Mouse (Mus musculus): ENCODE measurements around the gene Gm3880. TPM values are rescaled to one million over a fixed set of nuclear protein-coding genes. Genes with fewer than 3 reads are reported as not detected.
A peak's percentile ranks its signal among the peaks of the same experiment; 100 is the strongest.

Gm3880 gene
- polyA plus RNA-seq, 1 experiment from 2014 or later, result not detected

DNA sequence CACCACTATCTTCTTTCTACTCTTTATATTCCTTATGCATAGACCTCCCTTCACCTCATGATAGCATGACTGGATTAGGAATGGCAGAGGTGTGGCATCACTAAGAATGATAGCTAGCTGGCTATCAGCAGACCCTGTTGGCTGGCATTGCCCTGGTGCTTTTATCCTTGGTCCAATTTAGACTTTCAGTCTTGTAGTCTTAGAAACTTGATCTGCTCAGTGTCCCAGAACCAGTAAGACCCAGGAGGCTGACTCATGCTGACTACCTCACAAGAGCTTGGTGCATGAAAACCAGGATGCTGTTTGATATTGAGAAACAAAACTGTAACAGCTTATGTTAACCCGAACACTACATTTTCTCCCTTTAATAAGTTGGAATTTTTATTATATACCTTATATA, 41.1 kb downstream of the Gm3880 start:
- Histone ChIP-seq H3K4me2 (ENCODE audit: low read length) (no peak overlapping the region), H3K36me3 (ENCODE audit: control insufficient read depth, insufficient read depth, low read length) (no peaks in the 10 kb centered on the region), H3K4me1 (ENCODE audit: control insufficient read depth in 2 of 2, insufficient read depth in 2 of 2, low read length in 2 of 2) (peaks cover 0 to 5% of the 10 kb centered on the region in 2 experiments; a peak in 1 of 4 replicates), H3K27ac (replicated peaks in 1 of 2; ENCODE audit: control insufficient read depth in 1 of 2, insufficient read depth in 1 of 2, low read depth in 2 of 2, low read length in 2 of 2) (no peak overlapping the region), H3K27me3 (ENCODE audit: control insufficient read depth, insufficient read depth, low read length) (no peaks in the 10 kb centered on the region), H3K9ac (ENCODE audit: low read length) (no peak overlapping the region), H3K4me3 (ENCODE audit: control insufficient read depth in 1 of 2, insufficient read depth in 1 of 2, low read depth in 1 of 2, low read length in 2 of 2) (no peak overlapping the region), H3K9me3 (ENCODE audit: control insufficient read depth, low read length) (no peaks in the 10 kb centered on the region)
- no peak for ATAC-seq (ENCODE audit: insufficient number of reproducible peaks, insufficient read depth, low FRiP score, low read depth)
- WGBS, result 93% methylated on average over 1 of the region's 1 CpGs

DNA sequence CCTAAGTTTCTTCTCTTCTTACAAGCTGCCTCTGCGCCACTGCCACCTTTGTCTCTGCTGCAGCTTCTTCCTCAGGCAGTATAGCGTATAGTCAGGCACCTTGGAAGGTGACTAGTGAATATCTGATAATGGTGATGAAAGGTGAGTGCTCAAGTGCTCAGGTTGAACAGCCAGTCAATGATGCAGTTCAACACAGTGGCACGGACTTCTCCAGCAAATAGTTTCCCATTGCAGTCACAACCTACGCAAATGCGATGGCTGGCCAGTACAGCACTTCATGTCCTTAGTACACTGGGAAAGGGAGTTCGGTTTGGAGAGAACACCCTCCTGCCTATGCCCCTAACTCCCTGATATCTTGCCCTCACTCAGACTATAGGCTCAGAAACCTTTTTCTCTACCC, 41.6 kb downstream of the Gm3880 start:
- peak overlapping the region; percentile 69; the same call in 1 of the 2 replicates for H3K9ac ChIP-seq (ENCODE audit: low read length)
- ATAC-seq (ENCODE audit: insufficient number of reproducible peaks, insufficient read depth, low FRiP score, low read depth), result no peak
- WGBS, result 39% methylated on average over 6 of the region's 6 CpGs
- H3K27me3 ChIP-seq (ENCODE audit: control insufficient read depth, insufficient read depth, low read length), result no peaks in the 10 kb centered on the region
- peak overlapping the region in 1 of 2 experiments; percentile 49; a peak in 3 of 4 replicates for H3K4me3 ChIP-seq (ENCODE audit: control insufficient read depth in 1 of 2, insufficient read depth in 1 of 2, low read depth in 1 of 2, low read length in 2 of 2)
- no peaks in the 10 kb centered on the region for H3K9me3 ChIP-seq (ENCODE audit: control insufficient read depth, low read length)
- H3K4me1 ChIP-seq (ENCODE audit: control insufficient read depth in 2 of 2, insufficient read depth in 2 of 2, low read length in 2 of 2), result peaks cover 0 to 5% of the 10 kb centered on the region in 2 experiments; a peak in 1 of 4 replicates
- no peaks in the 10 kb centered on the region for H3K36me3 ChIP-seq (ENCODE audit: control insufficient read depth, insufficient read depth, low read length)
- H3K27ac ChIP-seq (replicated peaks in 1 of 2; ENCODE audit: control insufficient read depth in 1 of 2, insufficient read depth in 1 of 2, low read depth in 2 of 2, low read length in 2 of 2), result no peak overlapping the region
- peak overlapping the region; percentile 72 for H3K4me2 ChIP-seq (ENCODE audit: low read length)

DNA sequence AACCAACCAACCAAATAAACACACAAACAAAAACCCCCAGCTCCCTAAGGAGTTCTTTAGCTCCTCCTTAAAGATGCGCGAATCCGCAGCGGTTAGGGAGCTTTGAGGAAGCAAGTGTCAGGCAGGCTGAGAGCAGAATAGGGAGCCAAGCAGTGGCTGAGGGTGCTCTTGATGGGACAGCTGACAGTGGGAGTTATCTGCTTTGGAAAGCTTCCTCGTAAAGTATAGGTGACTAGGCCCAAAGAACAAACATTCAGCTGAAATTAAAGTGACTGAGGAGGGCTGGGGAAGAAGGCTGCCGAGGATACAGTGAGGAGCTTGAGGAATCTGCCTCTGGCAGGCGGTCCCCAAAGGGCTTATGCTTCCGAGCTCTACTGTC, 42.2 kb downstream of the Gm3880 start:
- Histone ChIP-seq H3K4me3 (ENCODE audit: control insufficient read depth in 1 of 2, insufficient read depth in 1 of 2, low read depth in 1 of 2, low read length in 2 of 2) (peak overlapping the region; percentile 49 to 55), H3K9ac (ENCODE audit: low read length) (peak overlapping the region; percentile 69), H3K4me1 (ENCODE audit: control insufficient read depth in 2 of 2, insufficient read depth in 2 of 2, low read length in 2 of 2) (peaks cover 0 to 5% of the 10 kb centered on the region in 2 experiments; a peak in 1 of 4 replicates), H3K9me3 (ENCODE audit: control insufficient read depth, low read length) (no peaks in the 10 kb centered on the region), H3K4me2 (ENCODE audit: low read length) (peak overlapping the region; percentile 72), H3K27me3 (ENCODE audit: control insufficient read depth, insufficient read depth, low read length) (no peaks in the 10 kb centered on the region), H3K36me3 (ENCODE audit: control insufficient read depth, insufficient read depth, low read length) (no peaks in the 10 kb centered on the region), H3K27ac (replicated peaks in 1 of 2; ENCODE audit: control insufficient read depth in 1 of 2, insufficient read depth in 1 of 2, low read depth in 2 of 2, low read length in 2 of 2) (peak overlapping the region; percentile 61 to 65)
- WGBS, result 16% methylated on average over 8 of the region's 8 CpGs
- ATAC-seq (ENCODE audit: insufficient number of reproducible peaks, insufficient read depth, low FRiP score, low read depth), result no peak; the same call in 1 of the 2 replicates

DNA sequence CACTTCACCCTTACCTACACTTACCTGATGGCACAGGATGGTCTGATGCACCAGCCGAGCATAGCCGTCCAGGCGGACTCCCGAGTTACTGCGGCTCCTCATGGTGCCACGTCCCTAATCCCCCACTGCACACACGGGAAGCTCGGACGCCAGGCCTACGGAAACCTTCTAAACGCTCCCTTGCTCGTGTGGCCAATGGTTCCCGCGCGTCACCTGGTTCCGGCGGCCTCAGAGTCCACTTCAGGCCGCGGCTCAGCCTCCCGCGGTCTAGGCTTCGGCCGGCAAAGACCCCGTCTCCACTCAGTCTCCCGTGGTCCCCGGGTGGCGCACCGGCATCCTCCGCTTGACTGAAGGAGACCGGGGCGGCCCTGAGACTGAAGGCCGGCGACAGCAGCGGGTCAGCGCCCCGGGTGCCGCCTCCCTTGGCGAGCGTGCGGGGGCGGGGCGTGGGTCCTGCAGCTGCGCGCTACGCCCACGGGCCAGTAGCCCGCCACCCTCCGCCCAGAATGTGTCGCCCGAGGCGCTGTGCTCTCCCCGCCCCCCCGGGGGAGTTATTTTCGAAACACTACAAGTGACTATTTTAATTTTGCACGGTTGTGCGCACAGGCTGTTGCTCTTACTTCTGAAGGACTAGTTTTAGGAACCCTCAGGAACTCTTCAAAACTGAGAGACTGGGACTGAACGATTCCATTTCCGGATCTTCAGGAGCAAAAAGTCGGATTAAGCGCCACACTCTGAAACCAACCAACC, 42.8 kb downstream of the Gm3880 start, which contains the start of gene Phka1:
Phka1 (minus strand) TSS at position 424 of the 750 bp plus-strand sequence.
- Histone ChIP-seq H3K36me3 (ENCODE audit: control insufficient read depth, insufficient read depth, low read length) (no peaks in the 10 kb centered on the region), H3K9ac (ENCODE audit: low read length) (peak within 1 kb of the TSS; percentile 69), H3K9me3 (ENCODE audit: control insufficient read depth, low read length) (no peaks in the 10 kb centered on the region), H3K27ac (replicated peaks in 1 of 2; ENCODE audit: control insufficient read depth in 1 of 2, insufficient read depth in 1 of 2, low read depth in 2 of 2, low read length in 2 of 2) (peak within 1 kb of the TSS; percentile 61 to 65), H3K4me3 (ENCODE audit: control insufficient read depth in 1 of 2, insufficient read depth in 1 of 2, low read depth in 1 of 2, low read length in 2 of 2) (peak within 1 kb of the TSS; percentile 49 to 55), H3K4me1 (ENCODE audit: control insufficient read depth in 2 of 2, insufficient read depth in 2 of 2, low read length in 2 of 2) (peaks cover 0 to 5% of the 10 kb centered on the region in 2 experiments; a peak in 1 of 4 replicates), H3K4me2 (ENCODE audit: low read length) (peak within 1 kb of the TSS; percentile 72), H3K27me3 (ENCODE audit: control insufficient read depth, insufficient read depth, low read length) (no peaks in the 10 kb centered on the region)
- WGBS, result 22% methylated on average over 60 of the region's 60 CpGs
- peak; percentile 84 for ATAC-seq (ENCODE audit: insufficient number of reproducible peaks, insufficient read depth, low FRiP score, low read depth)

Other genes with a start within 250 kb of the Gm3880 start
- 2.6 and 4.2 TPM in 2 replicates for gene Hdac8, start 181.6 kb downstream of the Gm3880 start, polyA plus RNA-seq (2014; fragmentation: Nextera tagmentation; extraction: Ambion mirVana)
- 12.6 and 14.0 TPM in 2 replicates for gene Phka1, start 42.7 kb downstream of the Gm3880 start, polyA plus RNA-seq (2014; fragmentation: Nextera tagmentation; extraction: Ambion mirVana)
- not detected in 2 replicates for gene Gm9112, start 20.7 kb upstream of the Gm3880 start, polyA plus RNA-seq (2014; fragmentation: Nextera tagmentation; extraction: Ambion mirVana)
- not detected in 2 replicates for gene Dmrtc1b, start 20.9 kb upstream of the Gm3880 start, polyA plus RNA-seq (2014; fragmentation: Nextera tagmentation; extraction: Ambion mirVana)
- gene Dmrtc1c1, start 116.0 kb upstream of the Gm3880 start, polyA plus RNA-seq (2014; fragmentation: Nextera tagmentation; extraction: Ambion mirVana), result not detected in 2 replicates
- not detected in 2 replicates for gene Dmrtc1c2, start 167.6 kb upstream of the Gm3880 start, polyA plus RNA-seq (2014; fragmentation: Nextera tagmentation; extraction: Ambion mirVana)
- not detected in 2 replicates for gene 1700031F05Rik, start 181.0 kb upstream of the Gm3880 start, polyA plus RNA-seq (2014; fragmentation: Nextera tagmentation; extraction: Ambion mirVana)
- 0.49 and 0.63 TPM in 2 replicates for gene Dmrtc1a, start 221.7 kb upstream of the Gm3880 start, polyA plus RNA-seq (2014; fragmentation: Nextera tagmentation; extraction: Ambion mirVana)
- gene 1700011M02Rik, start 221.9 kb upstream of the Gm3880 start, polyA plus RNA-seq (2014; fragmentation: Nextera tagmentation; extraction: Ambion mirVana), result not detected in 2 replicates
- not detected in 2 replicates for gene 1700018G05Rik, start 241.4 kb upstream of the Gm3880 start, polyA plus RNA-seq (2014; fragmentation: Nextera tagmentation; extraction: Ambion mirVana)